Mouse (Mus musculus): ENCODE measurements around the gene Dgkd.
A peak's percentile ranks its signal among the peaks of the same experiment; 100 is the strongest.

Dgkd gene

GRCm38 (mm10) chr1:87881726-87882125, 28.6 kb downstream of the Dgkd start:
- no peak for DNase-seq (ENCODE audit: low spot score)

GRCm38 (mm10) chr1:87882554-87882953, 29.5 kb downstream of the Dgkd start:
- no peak for DNase-seq (ENCODE audit: low spot score)

- no peak for DNase-seq (ENCODE audit: low spot score)
Measured at GRCm38 (mm10) chr1:87890960-87891359, 37.9 kb downstream of the Dgkd start.

- DNase-seq (ENCODE audit: low spot score): no peak
Measured at GRCm38 (mm10) chr1:87891634-87892033, 38.5 kb downstream of the Dgkd start.

- DNase-seq (ENCODE audit: low spot score): peak; percentile 76
Measured at GRCm38 (mm10) chr1:87892499-87892898, 39.4 kb downstream of the Dgkd start.

GRCm38 (mm10) chr1:87893414-87893813, 40.3 kb downstream of the Dgkd start:
- no peak for DNase-seq (ENCODE audit: low spot score)

GRCm38 (mm10) chr1:87896921-87897320, 43.8 kb downstream of the Dgkd start:
- no peak for DNase-seq (ENCODE audit: low spot score)

- no peak for DNase-seq (ENCODE audit: low spot score)
Measured at GRCm38 (mm10) chr1:87899701-87900100, 46.6 kb downstream of the Dgkd start.

GRCm38 (mm10) chr1:87900979-87901378, 47.9 kb downstream of the Dgkd start:
- DNase-seq (ENCODE audit: low spot score): no peak

- DNase-seq (ENCODE audit: low spot score): no peak
Measured at GRCm38 (mm10) chr1:87902186-87902585, 49.1 kb downstream of the Dgkd start.

GRCm38 (mm10) chr1:87906361-87906956, 53.4 kb downstream of the Dgkd start:
- no peak for DNase-seq (ENCODE audit: low spot score)

- no peak for DNase-seq (ENCODE audit: low spot score)
Measured at GRCm38 (mm10) chr1:87908006-87908405, 54.9 kb downstream of the Dgkd start.

GRCm38 (mm10) chr1:87908736-87909135, 55.6 kb downstream of the Dgkd start:
- DNase-seq (ENCODE audit: low spot score): no peak

- no peak for DNase-seq (ENCODE audit: low spot score)
Measured at GRCm38 (mm10) chr1:87909565-87909964, 56.5 kb downstream of the Dgkd start.

GRCm38 (mm10) chr1:87910428-87910827, 57.3 kb downstream of the Dgkd start:
- DNase-seq (ENCODE audit: low spot score): no peak

GRCm38 (mm10) chr1:87913356-87913755, 60.3 kb downstream of the Dgkd start:
- no peak for DNase-seq (ENCODE audit: low spot score)

GRCm38 (mm10) chr1:87917361-87917760, 64.3 kb downstream of the Dgkd start:
- DNase-seq (ENCODE audit: low spot score): no peak

- no peak for DNase-seq (ENCODE audit: low spot score)
Measured at GRCm38 (mm10) chr1:87918061-87918460, 65.0 kb downstream of the Dgkd start.

GRCm38 (mm10) chr1:87920056-87920614, 67.0 kb downstream of the Dgkd start:
- no peak for DNase-seq (ENCODE audit: low spot score)

GRCm38 (mm10) chr1:87922666-87923065, 69.6 kb downstream of the Dgkd start:
- DNase-seq (ENCODE audit: low spot score): no peak

- DNase-seq (ENCODE audit: low spot score): no peak
Measured at GRCm38 (mm10) chr1:87924888-87925287, 71.8 kb downstream of the Dgkd start.

GRCm38 (mm10) chr1:87929730-87930129, 76.6 kb downstream of the Dgkd start:
- no peak for DNase-seq (ENCODE audit: low spot score)

- no peak for DNase-seq (ENCODE audit: low spot score)
Measured at GRCm38 (mm10) chr1:87933051-87933450, 80.0 kb downstream of the Dgkd start.

GRCm38 (mm10) chr1:87935095-87935494, 82.0 kb downstream of the Dgkd start:
- no peak for DNase-seq (ENCODE audit: low spot score)
